In genomic region chr6:108666648-108667488, GRCm38 (mm10) we compare ENCODE assay signal across 16 mouse cellular contexts. TPM values are rescaled to one million over a fixed set of nuclear protein-coding genes. Genes with fewer than 3 reads are reported as not detected.
DNase-seq lines count a peak whose midpoint lies in the region; ATAC-seq and TF ChIP-seq lines count a peak whose summit lies in the region.
"Had no signal": no experiment of that assay in that cellular context is flagged by ENCODE, and none has a peak within 500 bp of the region (broad histone marks: within the 10 kb centered on the region; RNA-seq: fewer than 3 reads in every experiment).

No protein-coding gene starts in this region.

- dilution Hi-C loops in CH12.LX (cut with MboI; ENCODE audit: extremely low pct_ligation_motif_present, extremely low pct_unique_long_range_greater_than_20kb, low sequenced_read_pairs) = no loop called here

- H3K4me2 ChIP-seq in heart, embryonic 11.5 days = no peak overlapping the region
- 0 out of 2 replicates have a peak overlapping the region, but pooled peaks have one; percentile 9 for H3K4me2 ChIP-seq in CH12.LX (ENCODE audit: insufficient read depth, low read depth, poor library complexity, severe bottlenecking)

- no peak overlapping the region for H3K4me3 ChIP-seq in heart, embryonic 11.5 days (ENCODE audit: low read depth, low read length)
- H3K4me3 ChIP-seq in heart, embryonic 10.5 days = no peak overlapping the region
- H3K4me3 ChIP-seq in layer of hippocampus, adult 2 months = peak overlapping the region; percentile 96; the same call in 1 of the 2 replicates
- H3K4me3 ChIP-seq in CH12.LX (replicated peaks in 1 of 3; ENCODE audit: low read depth in 2 of 3, low read length in 2 of 3, poor library complexity in 1 of 3) = peak overlapping the region in 1 of 3 experiments; percentile 11
- H3K4me3 ChIP-seq: limb, embryonic 13.5 days had no signal

- H3K9me3 ChIP-seq in heart, embryonic 11.5 days (replicated peaks; ENCODE audit: control insufficient read depth, low read length) = no peaks in the 10 kb centered on the region
- no peaks in the 10 kb centered on the region for H3K9me3 ChIP-seq in heart, embryonic 10.5 days
- H3K9me3 ChIP-seq in CH12.LX (replicated peaks; ENCODE audit: low read length) = no peaks in the 10 kb centered on the region
- H3K9me3 ChIP-seq: G1E; limb, embryonic 13.5 days had no signal

- 86% methylated on average over 12 of the region's 12 CpGs for WGBS in heart, embryonic 11.5 days (ENCODE audit: insufficient replicate concordance)
- 84% methylated on average over 12 of the region's 12 CpGs for WGBS in heart, embryonic 10.5 days

- in situ Hi-C loops in CH12.LX (cut with MboI; ENCODE audit: low pct_ligation_motif_present, low pct_unique_long_range_greater_than_20kb, low sequenced_read_pairs) = loop anchor here (5.0 kb wide), 1 partner anchor 35 kb away; no protein-coding TSS in a partner anchor

- peaks cover 9% of the 10 kb centered on the region; the same call in 1 of the 2 replicates for H3K36me3 ChIP-seq in heart, embryonic 11.5 days (ENCODE audit: control insufficient read depth, insufficient read depth, low read length)
- H3K36me3 ChIP-seq in heart, embryonic 10.5 days = peaks cover 20% of the 10 kb centered on the region
- H3K36me3 ChIP-seq in CH12.LX (replicated peaks in 1 of 2; ENCODE audit: control insufficient read depth in 1 of 2, insufficient read depth in 1 of 2, low read length in 1 of 2) = peaks cover 29 to 47% of the 10 kb centered on the region in 2 experiments
- H3K36me3 ChIP-seq: G1E had no signal

- H3K79me2 ChIP-seq in CH12.LX (replicated peaks; ENCODE audit: control insufficient read depth, extremely low read depth, insufficient read depth, poor library complexity, severe bottlenecking) = peaks cover 41% of the 10 kb centered on the region

- no peak for TF ChIP-seq EP300 in CH12.LX (IDR thresholded peaks at IDR 0.05; ENCODE audit: low read length)

- no peak for ATAC-seq in heart, embryonic 11.5 days (replicated peaks; ENCODE audit: insufficient number of reproducible peaks, low FRiP score, low TSS enrichment)
- ATAC-seq: hindbrain, postnatal 0 days had no signal

- 0 out of 2 replicates have a peak, but pooled peaks cover 3% of the 10 kb centered on the region for H3K27me3 ChIP-seq in heart, embryonic 11.5 days (ENCODE audit: control insufficient read depth, insufficient read depth, low read length)
- peaks cover 19% of the 10 kb centered on the region; the same call in 1 of the 2 replicates for H3K27me3 ChIP-seq in heart, embryonic 10.5 days (ENCODE audit: insufficient read depth, poor library complexity, severe bottlenecking)
- no peaks in the 10 kb centered on the region for H3K27me3 ChIP-seq in CH12.LX (replicated peaks)

- H3K4me1 ChIP-seq in heart, embryonic 11.5 days (ENCODE audit: control insufficient read depth, insufficient read depth, low read length) = peaks cover 26% of the 10 kb centered on the region
- H3K4me1 ChIP-seq in heart, embryonic 10.5 days = peaks cover 27% of the 10 kb centered on the region
- H3K4me1 ChIP-seq in CH12.LX (ENCODE audit: control insufficient read depth in 1 of 2, insufficient read depth in 2 of 2) = peaks cover 12 to 47% of the 10 kb centered on the region in 2 experiments

- DNase-seq in cerebellum, adult 11-12 months = peak; percentile 9
- DNase-seq in cerebellum, postnatal 25 days = no peak
- no peak for DNase-seq in heart, embryonic 10.5 days (ENCODE audit: low spot score)
- no peak for DNase-seq in layer of hippocampus, adult 2 months (ENCODE audit: low spot score in 2 of 2)
- no peak for DNase-seq in layer of hippocampus, postnatal 25 days (ENCODE audit: extremely low spot score in 1 of 2, low spot score in 1 of 2)
- no peak for DNase-seq in CH12.LX (ENCODE audit: extremely low read depth)
- no peak for DNase-seq in Muller cell, postnatal 12 days (ENCODE audit: inconsistent ontology term)
- DNase-seq: adrenal gland, postnatal 25 days; forebrain, postnatal 0 days; layer of hippocampus, adult 9-11 months; right cerebral cortex, postnatal 14 days; thymus, adult 2 months had no signal

- H3K27ac ChIP-seq in heart, embryonic 11.5 days (ENCODE audit: low read depth, low read length) = 0 out of 2 replicates have a peak overlapping the region, but pooled peaks have one; percentile 15
- no peak overlapping the region for H3K27ac ChIP-seq in heart, embryonic 10.5 days
- H3K27ac ChIP-seq in layer of hippocampus, adult 2 months = peak overlapping the region; percentile 87
- 0 out of 2 replicates have a peak overlapping the region, but pooled peaks have one; percentile 18 for H3K27ac ChIP-seq in CH12.LX (ENCODE audit: insufficient read depth, low read depth)

- no peak; the same call in none of the 2 replicates for TF ChIP-seq POLR2A in CH12.LX (IDR thresholded peaks at IDR 0.05; ENCODE audit: low read depth, low read length)

- no peak for TF ChIP-seq RAD21 in CH12.LX (IDR thresholded peaks at IDR 0.05; ENCODE audit: low read depth, low read length)

- no peak for TF ChIP-seq CTCF in layer of hippocampus, adult 2 months (conservative IDR thresholded peaks at IDR 0.05)
- no peak for TF ChIP-seq CTCF in CH12.LX (conservative IDR thresholded peaks at IDR 0.05 in 1 of 2, IDR thresholded peaks at IDR 0.05 in 1 of 2; ENCODE audit: low read depth in 2 of 2, low read length in 2 of 2)

- H3K9ac ChIP-seq in heart, embryonic 11.5 days (ENCODE audit: low read depth, low read length) = no peak overlapping the region
- H3K9ac ChIP-seq in CH12.LX (ENCODE audit: insufficient read depth, low read depth) = peak overlapping the region; percentile 20; the same call in 1 of the 2 replicates
- H3K9ac ChIP-seq: limb, embryonic 13.5 days had no signal

TF ChIP-seq in CH12.LX, 34 proteins besides CTCF, POLR2A, EP300 and RAD21:
- TF ChIP-seq MAZ (IDR thresholded peaks at IDR 0.05; ENCODE audit: low read depth, low read length) (0 out of 2 replicates have a peak, but pooled peaks have one; percentile 46), NRF1 (IDR thresholded peaks at IDR 0.05; ENCODE audit: low read depth, low read length) (no peak), MAX (IDR thresholded peaks at IDR 0.05; ENCODE audit: low read length) (no peak), TCF12 (IDR thresholded peaks at IDR 0.05; ENCODE audit: low read depth, low read length) (no peak), POLR2AphosphoS2 (IDR thresholded peaks at IDR 0.05; ENCODE audit: low read depth, low read length) (peak; percentile 94; the same call in 1 of the 2 replicates), BHLHE40 (IDR thresholded peaks at IDR 0.05; ENCODE audit: low read depth, low read length) (0 out of 2 replicates have a peak, but pooled peaks have one; percentile 8), KAT2A (IDR thresholded peaks at IDR 0.05; ENCODE audit: insufficient replicate concordance, low read length) (no peak), UBTF (IDR thresholded peaks at IDR 0.05; ENCODE audit: low read depth, low read length) (no peak), IRF4 (IDR thresholded peaks at IDR 0.05; ENCODE audit: low read depth, low read length) (no peak), ZMIZ1 (IDR thresholded peaks at IDR 0.05; ENCODE audit: low read depth, low read length) (peak; percentile 56; the same call in 1 of the 2 replicates), CHD1 (IDR thresholded peaks at IDR 0.05; ENCODE audit: low read depth, low read length) (peak; percentile 96), E2F4 (IDR thresholded peaks at IDR 0.05; ENCODE audit: insufficient replicate concordance, low read depth, low read length) (no peak)

RNA-seq across cellular contexts. Expression of gene Bhlhe40, which starts 6.4 kb away (rescaled TPM):
- polyA plus RNA-seq in heart, embryonic 11.5 days (2014; fragmentation: Nextera tagmentation; extraction: Ambion mirVana) = 15.2 and 16.2 TPM in 2 replicates
- 7.8 and 10.8 TPM in 2 replicates for polyA plus RNA-seq in heart, embryonic 10.5 days (2016; fragmentation: Nextera tagmentation; extraction: Ambion mirVana)
- 100 to 1,000 TPM in 1 of 2 experiments, 10 to 100 TPM in 1; 99.6 to 108 TPM for total RNA-seq in layer of hippocampus, adult 2 months (2021)
- total RNA-seq in layer of hippocampus, postnatal 25 days (2021) = 10 to 100 TPM; 82.5 to 98.5 TPM
- total RNA-seq in CH12.LX (2012; rRNA removed) (77.7 and 130 TPM in 2 replicates), CH12.LX (2014; rRNA removed) (44.6 and 55.4 TPM in 2 replicates)
- polyA plus RNA-seq in CH12.LX (2012; ENCODE audit: insufficient read length, low read depth) = 109 and 117 TPM in 2 replicates
